Mouse (Mus musculus) liver, embryonic 14.5 days (tissue): ENCODE data around the gene Cnksr3. TPM values are rescaled to one million over a fixed set of nuclear protein-coding genes. Genes with fewer than 3 reads are reported as not detected.

Experiments
- ATAC-seq: fragments of 200-750 bp; cut with Nextera tagmentation; 2 replicates; pipeline ENCODE4 v1.8.0; 2017; ENCODE audit warnings: moderate number of reproducible peaks, mild to moderate bottlenecking, moderate library complexity; ENCODE audit not compliant: insufficient read depth
- DNase-seq, 3 experiments: peaks; one replicate each; pipeline ENCODE4 v3.0.0-alpha.2; 2012 to 2013; ENCODE audit warnings: low read depth in 3 of 3, low spot score in 3 of 3
- H3K27ac ChIP-seq: fragments of 300-500 bp; sonication (generic); 2 replicates; pipeline ENCODE4 v1.5.1; 2014; ENCODE audit warnings: moderate library complexity, mild to moderate bottlenecking, control low read depth, inconsistent platforms
- H3K27me3 ChIP-seq: fragments of 300-500 bp; sonication (generic); 2 replicates; pipeline ENCODE4 v1.6.1; 2014; ENCODE audit warnings: mild to moderate bottlenecking, low read length, moderate library complexity; ENCODE audit not compliant: control insufficient read depth, insufficient read depth
- H3K36me3 ChIP-seq: fragments of 300-500 bp; sonication (generic); replicated peaks from 2 replicates; pipeline ENCODE4 v1.6.1; 2014; ENCODE audit warnings: low read depth; ENCODE audit not compliant: control insufficient read depth, insufficient read depth
- H3K4me1 ChIP-seq, 2 experiments: fragments of 200-500 bp in 1 of 2; fragments of 300-500 bp in 1 of 2; sonication (generic) in 1 of 2; replicated peaks; 2 replicates each; pipeline ENCODE4 v1.6.1; 2012 to 2014; ENCODE audit warnings: antibody characterized with exemption in 1 of 2, inconsistent platforms in 1 of 2, low read length in 1 of 2; ENCODE audit not compliant: control insufficient read depth in 2 of 2, insufficient read depth in 2 of 2
- H3K4me2 ChIP-seq: fragments of 300-500 bp; sonication (generic); 2 replicates; pipeline ENCODE4 v1.6.1; 2014; ENCODE audit warnings: low read depth, mild to moderate bottlenecking, control low read depth, moderate library complexity
- H3K4me3 ChIP-seq, 2 experiments: fragments of 200-500 bp in 1 of 2; fragments of 300-500 bp in 1 of 2; sonication (generic) in 1 of 2; 2 replicates each; pipeline ENCODE4 v1.5.1; 2012 to 2014; ENCODE audit warnings: low read depth in 2 of 2, low read length in 2 of 2, mild to moderate bottlenecking in 2 of 2, control low read depth in 1 of 2, inconsistent platforms in 1 of 2, moderate library complexity in 1 of 2; ENCODE audit not compliant: insufficient read depth in 1 of 2
- H3K9ac ChIP-seq: fragments of 300-500 bp; sonication (generic); replicated peaks from 2 replicates; pipeline ENCODE4 v1.6.1; 2014; ENCODE audit warnings: mild to moderate bottlenecking, control low read depth, moderate library complexity
- H3K9me3 ChIP-seq: fragments of 300-500 bp; sonication (generic); 2 replicates; pipeline ENCODE4 v1.6.1; 2016; ENCODE audit warnings: low read length, mixed read lengths; ENCODE audit not compliant: control insufficient read depth
- CTCF ChIP-seq: IDR thresholded peaks from 2 replicates; pipeline ENCODE4 v1.5.1; 2016; ENCODE audit warnings: antibody characterized with exemption, low read depth, control low read depth
- EP300 ChIP-seq: IDR thresholded peaks from 2 replicates; pipeline ENCODE4 v1.6.1; 2016; ENCODE audit warnings: antibody characterized with exemption, low read depth
- WGBS: fragments of 180-500 bp; shearing (Covaris S2); extraction: QIAGEN DNeasy Blood & Tissue Kit; methylation state at CpG from one replicate; pipeline ENCODE4 v1.1.7; 2014; ENCODE audit not compliant: insufficient replicate concordance; 5-methylcytosine and 5-hydroxymethylcytosine counted together
- polyA plus RNA-seq, 2 experiments: library from polyadenylated mRNA; depleted of rRNA in 1 of 2; stranded (reverse) in 1 of 2; unstranded in 1 of 2; fragments of >200 nt; fragmentation: Nextera tagmentation in 1 of 2; extraction: Ambion mirVana in 1 of 2; gene quantifications; 2 replicates each; pipeline versions ENCODE4 v1.2.1 to v1.2.3; 2012 to 2014

The Cnksr3 gene
- polyA plus RNA-seq, 2 experiments = 2.3 to 2.8 TPM

- WGBS = 80% methylated on average over 3 of the region's 3 CpGs
- H3K4me1 ChIP-seq = peaks cover 4% of the 10 kb centered on the region in 2 experiments
These were observed 5.6 kb upstream of the Cnksr3 start for GRCm38 (mm10) chr10:7217551-7218127.

GRCm38 (mm10) chr10:7214718-7215117 is 2.7 kb upstream of the Cnksr3 start:
- no peaks in the 10 kb centered on the region for H3K9me3 ChIP-seq
- H3K36me3 ChIP-seq = no peaks in the 10 kb centered on the region
- no peak for TF ChIP-seq EP300
- TF ChIP-seq CTCF = no peak
- H3K9ac ChIP-seq = no peak overlapping the region
- WGBS = 38% methylated on average over 4 of the region's 4 CpGs
- H3K27ac ChIP-seq = no peak overlapping the region
- ATAC-seq (no peak), DNase-seq (no peak)
- peaks cover 4 to 13% of the 10 kb centered on the region in 2 experiments for H3K4me1 ChIP-seq
- H3K27me3 ChIP-seq = no peaks in the 10 kb centered on the region
- H3K4me2 ChIP-seq = no peak overlapping the region
- H3K4me3 ChIP-seq = no peak overlapping the region

More at GRCm38 (mm10) chr10:7217551-7218127, 5.6 kb upstream of the Cnksr3 start:
- H3K4me3 ChIP-seq = no peak overlapping the region
- H3K36me3 ChIP-seq = no peaks in the 10 kb centered on the region
- no peak overlapping the region for H3K27ac ChIP-seq
- DNase-seq (no peak), ATAC-seq (no peak)
- H3K27me3 ChIP-seq = no peaks in the 10 kb centered on the region
- TF ChIP-seq CTCF (no peak), EP300 (no peak)
- no peak overlapping the region for H3K4me2 ChIP-seq
- no peaks in the 10 kb centered on the region for H3K9me3 ChIP-seq
- no peak overlapping the region for H3K9ac ChIP-seq

GRCm38 (mm10) chr10:7213066-7213630 is 1.1 kb upstream of the Cnksr3 start:
- Histone ChIP-seq H3K9me3 (no peaks in the 10 kb centered on the region), H3K4me3 (peak overlapping the region in 1 of 2 experiments; percentile 71; a peak in 2 of 4 replicates), H3K36me3 (no peaks in the 10 kb centered on the region), H3K9ac (peak overlapping the region; percentile 31; the same call in 1 of the 2 replicates), H3K27me3 (no peaks in the 10 kb centered on the region), H3K4me1 (peaks cover 8 to 21% of the 10 kb centered on the region in 2 experiments), H3K4me2 (peak overlapping the region; percentile 92), H3K27ac (no peak overlapping the region)
- 43% methylated on average over 10 of the region's 10 CpGs for WGBS
- TF ChIP-seq CTCF (no peak), EP300 (no peak)
- ATAC-seq (no peak), DNase-seq (no peak)

- peak overlapping the region; percentile 92 for H3K4me2 ChIP-seq
- H3K27ac ChIP-seq = peak overlapping the region; percentile 40
- peak overlapping the region; percentile 59 to 71 for H3K4me3 ChIP-seq
- peaks cover 8 to 24% of the 10 kb centered on the region in 2 experiments for H3K4me1 ChIP-seq
- WGBS = 18% methylated on average over 10 of the region's 10 CpGs
- TF ChIP-seq EP300 = no peak
- TF ChIP-seq CTCF = no peak
- H3K36me3 ChIP-seq = no peaks in the 10 kb centered on the region
- no peaks in the 10 kb centered on the region for H3K27me3 ChIP-seq
- H3K9ac ChIP-seq = peak overlapping the region; percentile 61
- H3K9me3 ChIP-seq = no peaks in the 10 kb centered on the region
- DNase-seq (peak in 1 of 3 experiments; percentile 30), ATAC-seq (no peak)
These were observed 500 bp upstream of the Cnksr3 start for GRCm38 (mm10) chr10:7212537-7212936.

- Histone ChIP-seq H3K4me1 (peaks cover 8 to 24% of the 10 kb centered on the region in 2 experiments), H3K27me3 (no peaks in the 10 kb centered on the region), H3K4me3 (peak overlapping the region; percentile 68 to 71), H3K9me3 (no peaks in the 10 kb centered on the region), H3K36me3 (no peaks in the 10 kb centered on the region), H3K4me2 (peak overlapping the region; percentile 92), H3K27ac (no peak overlapping the region), H3K9ac (peak overlapping the region; percentile 60)
- TF ChIP-seq CTCF (peak; percentile 77), EP300 (no peak)
- under 1% methylated on average over 41 of the region's 41 CpGs for WGBS
- ATAC-seq = peak; percentile 75
- peak in 2 of 3 experiments; percentile 53 to 64 for DNase-seq
These were observed 894 bp downstream of the Cnksr3 start for GRCm38 (mm10) chr10:7210991-7211695.
